Mouse (Mus musculus) 416B (cell line): ENCODE measurements around the gene Tbpl2.

ENCODE experiments used
- DNase-seq: peaks from one replicate; pipeline ENCODE4 v3.0.0; 2011; ENCODE audit warnings: low read depth

Gene Tbpl2

GRCm38 (mm10) chr2:24096495-24096894 lies at the start of gene Tbpl2:
Tbpl2 (minus strand) TSS chr2:24096595.
- no peak for DNase-seq

GRCm38 (mm10) chr2:24134373-24134772 lies 38.0 kb upstream of the Tbpl2 start:
- no peak for DNase-seq

GRCm38 (mm10) chr2:24109085-24109484 lies 12.7 kb upstream of the Tbpl2 start:
- DNase-seq, result no peak

- DNase-seq, result peak; percentile 56
Observed at GRCm38 (mm10) chr2:24103619-24104289, 7.4 kb upstream of the Tbpl2 start.

GRCm38 (mm10) chr2:24090921-24091320 lies 5.5 kb downstream of the Tbpl2 start:
- DNase-seq, result no peak

- DNase-seq, result no peak
Observed at GRCm38 (mm10) chr2:24050459-24050858, 45.9 kb downstream of the Tbpl2 start.

- DNase-seq, result no peak
Observed at GRCm38 (mm10) chr2:24049344-24049990, 46.9 kb downstream of the Tbpl2 start, which contains the start of gene Hnmt. Hnmt (minus strand) TSS chr2:24049394.

GRCm38 (mm10) chr2:24048480-24049097 lies 47.8 kb downstream of the Tbpl2 start:
- no peak for DNase-seq

- no peak for DNase-seq
Observed at GRCm38 (mm10) chr2:24047551-24048479, 48.6 kb downstream of the Tbpl2 start.

- no peak for DNase-seq
Observed at GRCm38 (mm10) chr2:24042901-24043300, 53.5 kb downstream of the Tbpl2 start.

GRCm38 (mm10) chr2:24040531-24040930 lies 55.9 kb downstream of the Tbpl2 start:
- no peak for DNase-seq
